In the genomic region with DNA sequence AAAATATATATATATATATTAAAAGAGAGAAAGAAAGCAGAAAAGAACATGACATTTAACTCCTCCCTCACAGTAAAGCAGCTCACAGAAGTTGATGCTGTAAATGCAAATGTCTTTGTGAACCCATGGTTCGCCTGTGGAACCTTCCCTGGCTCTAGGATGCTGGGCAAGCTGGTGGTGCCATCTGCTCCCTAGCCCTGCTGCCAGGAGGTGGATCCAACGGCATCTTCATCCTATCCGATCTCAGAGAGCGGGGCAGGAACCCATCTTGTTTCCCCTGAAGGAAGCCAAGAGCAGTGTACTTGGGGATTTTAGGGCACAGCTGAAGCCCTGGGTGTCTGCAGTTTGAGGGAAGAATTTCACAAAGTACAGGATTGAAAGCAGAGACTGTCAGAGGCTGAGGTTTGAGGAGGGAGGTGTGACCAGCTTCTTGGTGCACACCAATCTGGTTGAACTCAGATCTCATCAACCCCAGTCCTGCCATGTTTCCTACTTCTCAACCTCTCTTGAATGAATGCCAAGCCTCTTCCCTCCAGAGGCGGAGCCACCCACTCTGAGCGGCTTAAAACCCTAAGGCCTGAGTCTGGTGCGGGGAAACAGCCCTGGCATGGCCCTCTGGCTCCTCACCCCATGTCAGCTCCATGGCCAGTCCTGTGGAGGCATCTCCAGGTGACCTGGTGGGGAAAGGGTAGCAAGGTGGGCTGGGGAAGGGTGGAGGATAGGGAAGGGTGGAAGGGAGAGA, we compare ENCODE assay signal across 21 mouse cellular contexts. TPM values are rescaled to one million over a fixed set of nuclear protein-coding genes. Genes with fewer than 3 reads are reported as not detected.
DNase-seq lines count a peak whose midpoint lies in the region; ATAC-seq and TF ChIP-seq lines count a peak whose summit lies in the region.
"Had no signal": no experiment of that assay in that cellular context is flagged by ENCODE, and none has a peak within 500 bp of the region (broad histone marks: within the 10 kb centered on the region; RNA-seq: fewer than 3 reads in every experiment).

Gene Sebox (plus strand): TSS at position 539 of the 742 bp plus-strand sequence.

- no peaks in the 10 kb centered on the region for H3K4me1 ChIP-seq in forebrain, embryonic 14.5 days (ENCODE audit: control insufficient read depth, insufficient read depth, low read length)
- peaks cover 3% of the 10 kb centered on the region; the same call in 1 of the 2 replicates for H3K4me1 ChIP-seq in forebrain, embryonic 13.5 days
- H3K4me1 ChIP-seq in liver, adult 2 months (ENCODE audit: control insufficient read depth, insufficient read depth, low read length) = peaks cover 17% of the 10 kb centered on the region
- H3K4me1 ChIP-seq in liver, postnatal 0 days (ENCODE audit: insufficient read depth) = peaks cover 9% of the 10 kb centered on the region
- peaks cover 10% of the 10 kb centered on the region; the same call in 1 of the 2 replicates for H3K4me1 ChIP-seq in midbrain, embryonic 13.5 days (replicated peaks)

- no peak for TF ChIP-seq CTCF in liver, adult 2 months (IDR thresholded peaks at IDR 0.05; ENCODE audit: low read depth, low read length)
- no peak for TF ChIP-seq CTCF in liver, postnatal 0 days (IDR thresholded peaks at IDR 0.05; ENCODE audit: low read depth)

- H3K4me3 ChIP-seq in forebrain, embryonic 14.5 days (ENCODE audit: low read depth, low read length) = no peak within 1 kb of the TSS
- H3K4me3 ChIP-seq in forebrain, embryonic 13.5 days = no peak within 1 kb of the TSS
- no peak within 1 kb of the TSS for H3K4me3 ChIP-seq in liver, adult 2 months (ENCODE audit: insufficient read depth, low read depth, low read length)
- H3K4me3 ChIP-seq in liver, postnatal 0 days (ENCODE audit: low read depth, low read length) = no peak within 1 kb of the TSS
- H3K4me3 ChIP-seq in midbrain, embryonic 13.5 days (replicated peaks) = no peak within 1 kb of the TSS
- H3K4me3 ChIP-seq: heart, embryonic 13.5 days; hindbrain, embryonic 10.5 days; liver, embryonic 12.5 days; myocyte; stomach, embryonic 15.5 days had no signal

- TF ChIP-seq EP300 in liver, postnatal 0 days (IDR thresholded peaks at IDR 0.05; ENCODE audit: low read depth) = no peak

- TF ChIP-seq POLR2A in liver, adult 2 months (IDR thresholded peaks at IDR 0.05; ENCODE audit: extremely low read depth, insufficient read depth, low read length) = 0 out of 2 replicates have a peak, but pooled peaks have one; percentile 27

- no peak for ATAC-seq in forebrain, embryonic 14.5 days
- ATAC-seq in forebrain, embryonic 13.5 days = no peak
- ATAC-seq in liver, postnatal 0 days = no peak
- no peak for ATAC-seq in midbrain, embryonic 13.5 days
- ATAC-seq: inflammation-experienced regulatory T-cells, adult 6 months; liver, embryonic 12.5 days had no signal

- no peak within 1 kb of the TSS for H3K4me2 ChIP-seq in forebrain, embryonic 14.5 days (ENCODE audit: low read length)
- no peak within 1 kb of the TSS for H3K4me2 ChIP-seq in forebrain, embryonic 13.5 days
- no peak within 1 kb of the TSS for H3K4me2 ChIP-seq in liver, postnatal 0 days (ENCODE audit: low read depth, low read length)
- no peak within 1 kb of the TSS for H3K4me2 ChIP-seq in midbrain, embryonic 13.5 days (replicated peaks)
- H3K4me2 ChIP-seq: heart, embryonic 13.5 days; liver, embryonic 12.5 days; stomach, embryonic 15.5 days had no signal

- H3K9ac ChIP-seq in forebrain, embryonic 14.5 days (ENCODE audit: low read length) = no peak within 1 kb of the TSS
- no peak within 1 kb of the TSS for H3K9ac ChIP-seq in forebrain, embryonic 13.5 days
- no peak within 1 kb of the TSS for H3K9ac ChIP-seq in liver, adult 2 months (ENCODE audit: low read depth, low read length)
- H3K9ac ChIP-seq in liver, postnatal 0 days (replicated peaks) = no peak within 1 kb of the TSS
- no peak within 1 kb of the TSS for H3K9ac ChIP-seq in midbrain, embryonic 13.5 days (replicated peaks)
- H3K9ac ChIP-seq: heart, embryonic 13.5 days; liver, embryonic 12.5 days; stomach, embryonic 15.5 days had no signal

- H3K27me3 ChIP-seq in forebrain, embryonic 14.5 days (replicated peaks; ENCODE audit: control insufficient read depth, insufficient read depth, low read length) = no peaks in the 10 kb centered on the region
- H3K27me3 ChIP-seq in forebrain, embryonic 13.5 days = peaks cover 23% of the 10 kb centered on the region
- no peaks in the 10 kb centered on the region for H3K27me3 ChIP-seq in liver, adult 2 months (ENCODE audit: control insufficient read depth, insufficient read depth, low read length)
- H3K27me3 ChIP-seq in liver, postnatal 0 days (ENCODE audit: insufficient read depth, low read length) = no peaks in the 10 kb centered on the region
- peaks cover 16% of the 10 kb centered on the region; the same call in 1 of the 2 replicates for H3K27me3 ChIP-seq in midbrain, embryonic 13.5 days

- H3K27ac ChIP-seq in forebrain, embryonic 14.5 days (ENCODE audit: low read depth, low read length) = peak within 1 kb of the TSS; percentile 46; the same call in 1 of the 2 replicates
- H3K27ac ChIP-seq in forebrain, embryonic 13.5 days = no peak within 1 kb of the TSS
- peak within 1 kb of the TSS; percentile 42 for H3K27ac ChIP-seq in liver, adult 2 months (replicated peaks; ENCODE audit: insufficient read depth, low read depth, low read length)
- no peak within 1 kb of the TSS for H3K27ac ChIP-seq in liver, postnatal 0 days (ENCODE audit: low read depth)
- H3K27ac ChIP-seq in midbrain, embryonic 13.5 days = no peak within 1 kb of the TSS
- H3K27ac ChIP-seq: heart, embryonic 13.5 days; hindbrain, embryonic 10.5 days; liver, embryonic 12.5 days; stomach, embryonic 15.5 days had no signal

- H3K9me3 ChIP-seq in forebrain, embryonic 14.5 days (replicated peaks; ENCODE audit: control insufficient read depth, low read length) = no peaks in the 10 kb centered on the region
- H3K9me3 ChIP-seq in forebrain, embryonic 13.5 days (replicated peaks) = no peaks in the 10 kb centered on the region
- H3K9me3 ChIP-seq in liver, postnatal 0 days (ENCODE audit: low read length) = no peaks in the 10 kb centered on the region
- no peaks in the 10 kb centered on the region for H3K9me3 ChIP-seq in midbrain, embryonic 13.5 days
- H3K9me3 ChIP-seq: heart, embryonic 13.5 days; hindbrain, embryonic 10.5 days; liver, embryonic 12.5 days; stomach, embryonic 15.5 days had no signal

- 65% methylated on average over 7 of the region's 7 CpGs for WGBS in forebrain, embryonic 14.5 days
- WGBS in forebrain, embryonic 13.5 days = 67% methylated on average over 7 of the region's 7 CpGs
- WGBS in liver, adult 2 months = 26% methylated on average over 7 of the region's 7 CpGs
- 65% methylated on average over 7 of the region's 7 CpGs for WGBS in liver, postnatal 0 days (ENCODE audit: insufficient replicate concordance)
- 72% methylated on average over 7 of the region's 7 CpGs for WGBS in midbrain, embryonic 13.5 days

- peak; percentile 59 for DNase-seq in forebrain, embryonic 14.5 days (ENCODE audit: low spot score)
- DNase-seq in liver, adult 2 months (ENCODE audit: extremely low read depth, low read depth, low spot score) = peak; percentile 80
- no peak for DNase-seq in liver, postnatal 0 days
- DNase-seq in cerebellum, adult 9-11 months = peak; percentile 94
- peak; percentile 42 to 76 for DNase-seq in layer of hippocampus, postnatal 14 days (ENCODE audit: low spot score in 2 of 2)
- DNase-seq in spleen, adult 12 weeks (ENCODE audit: low spot score) = no peak
- DNase-seq: adrenal gland, adult 2 months; gastrocnemius, postnatal 10 days; lung, postnatal 10 days; thymus, postnatal 14 days had no signal

- H3K79me2 ChIP-seq in liver, adult 2 months (ENCODE audit: control insufficient read depth, insufficient read depth, low read length) = peaks cover 13% of the 10 kb centered on the region; the same call in 1 of the 2 replicates

- peaks cover 29% of the 10 kb centered on the region for H3K36me3 ChIP-seq in forebrain, embryonic 14.5 days (ENCODE audit: control insufficient read depth, insufficient read depth, low read length)
- H3K36me3 ChIP-seq in forebrain, embryonic 13.5 days (ENCODE audit: poor library complexity, severe bottlenecking) = peaks cover 31% of the 10 kb centered on the region
- peaks cover 16% of the 10 kb centered on the region for H3K36me3 ChIP-seq in liver, adult 2 months (ENCODE audit: control insufficient read depth, insufficient read depth, low read length)
- H3K36me3 ChIP-seq in liver, postnatal 0 days (replicated peaks; ENCODE audit: insufficient read depth, low read length) = peaks cover 11% of the 10 kb centered on the region
- H3K36me3 ChIP-seq in midbrain, embryonic 13.5 days = peaks cover 29% of the 10 kb centered on the region

RNA-seq across cellular contexts. Expression of gene Sebox, which starts in this region (rescaled TPM):
- 0.66 and 0.72 TPM in 2 replicates for polyA plus RNA-seq in forebrain, embryonic 14.5 days (2014; fragmentation: Nextera tagmentation; extraction: Ambion mirVana)
- polyA plus RNA-seq in forebrain, embryonic 13.5 days (2015; fragmentation: Nextera tagmentation; extraction: Ambion mirVana) = 0.14 and 0.36 TPM in 2 replicates
- total RNA-seq in liver, adult 2 months (2014; rRNA removed) = 0.34 and 0.37 TPM in 2 replicates
- polyA plus RNA-seq in liver, adult 2 months (2012; rRNA removed) = 0.36 and 0.91 TPM in 2 replicates
- 0.11 and 0.16 TPM in 2 replicates for polyA plus RNA-seq in liver, postnatal 0 days (2015; fragmentation: Nextera tagmentation; extraction: Ambion mirVana)
- total RNA-seq in layer of hippocampus, postnatal 14 days (2021) = 1 to 10 TPM; 3.9 to 4.5 TPM
- polyA plus RNA-seq in midbrain, embryonic 13.5 days (2015; fragmentation: Nextera tagmentation; extraction: Ambion mirVana) = not detected in 2 replicates
- total RNA-seq: adrenal gland, adult 2 months; gastrocnemius, postnatal 10 days had no signal
- polyA plus RNA-seq: adrenal gland, adult 2 months; embryonic facial prominence, embryonic 11.5 days; heart, embryonic 13.5 days; hindbrain, embryonic 10.5 days; inflammation-experienced regulatory T-cells, adult 6 months; kidney, embryonic 16.5 days; myocyte; small intestine, adult 2 months; stomach, embryonic 15.5 days had no signal

Comparison
In these comparisons a context has a peak if more than half of its experiments do, and no peak if none do; other contexts are left out.
1. Peak in DNase-seq and H3K27ac ChIP-seq in forebrain, embryonic 14.5 days; RNA of the gene not detected or under 1 TPM.
2. Peak in DNase-seq and H3K27ac ChIP-seq in liver, adult 2 months; RNA of the gene not detected or under 1 TPM.
3. DNase-seq: peak in cerebellum, adult 9-11 months (single experiment) and layer of hippocampus, postnatal 14 days (2 of 2); none in liver, postnatal 0 days (single experiment) and spleen, adult 12 weeks (single experiment).